Mouse (Mus musculus) heart, adult 2 months (tissue): ENCODE results near the gene Palm2. TPM values are rescaled to one million over a fixed set of nuclear protein-coding genes. Genes with fewer than 3 reads are reported as not detected.

Experiments
- DNase-seq, 2 experiments: peaks; one replicate each; pipeline ENCODE4 v3.0.0; 2021
- H3K27ac ChIP-seq: fragments of 200-600 bp; 2 replicates; pipeline ENCODE4 v1.8.1; 2022
- H3K27me3 ChIP-seq: fragments of 200-500 bp; 2 replicates; pipeline ENCODE4 v1.6.1; 2012; ENCODE audit warnings: mild to moderate bottlenecking, low read length, inconsistent platforms, mixed read lengths; ENCODE audit not compliant: control insufficient read depth, insufficient read depth
- H3K36me3 ChIP-seq: fragments of 200-500 bp; 2 replicates; pipeline ENCODE4 v1.6.1; 2012; ENCODE audit warnings: low read length, inconsistent platforms; ENCODE audit not compliant: control insufficient read depth, insufficient read depth
- H3K4me1 ChIP-seq: fragments of 200-500 bp; 2 replicates; pipeline ENCODE4 v1.6.1; 2011; ENCODE audit warnings: low read length; ENCODE audit not compliant: control insufficient read depth, insufficient read depth
- H3K4me3 ChIP-seq: fragments of 200-600 bp; 2 replicates; pipeline ENCODE4 v1.8.1; 2022
- H3K79me2 ChIP-seq: fragments of 200-500 bp; replicated peaks from 2 replicates; pipeline ENCODE4 v1.6.1; 2012; ENCODE audit warnings: mild to moderate bottlenecking, inconsistent platforms, low read length, moderate library complexity, mixed read lengths; ENCODE audit not compliant: control insufficient read depth, insufficient read depth
- H3K9ac ChIP-seq: fragments of 200-500 bp; 2 replicates; pipeline ENCODE4 v1.6.1; 2012; ENCODE audit warnings: low read depth, mild to moderate bottlenecking, control low read depth, inconsistent platforms, low read length, mixed read lengths
- CTCF ChIP-seq: fragments of 200-600 bp; IDR thresholded peaks from 2 replicates; pipeline ENCODE4 v1.8.1; 2022; ENCODE audit warnings: antibody characterized with exemption, mild to moderate bottlenecking, moderate library complexity
- EP300 ChIP-seq: fragments of 200-500 bp; IDR thresholded peaks from 2 replicates; pipeline ENCODE4 v1.6.1; 2011; ENCODE audit warnings: low read depth, low read length, control low read depth; ENCODE audit not compliant: insufficient read depth
- POLR2A ChIP-seq: fragments of 200-500 bp; IDR thresholded peaks from 2 replicates; pipeline ENCODE4 v1.6.1; 2011; ENCODE audit warnings: mild to moderate bottlenecking, low read depth, low read length, control low read depth; ENCODE audit not compliant: insufficient read depth
- WGBS: fragments of 180-500 bp; shearing (Covaris S2); methylation state at CpG from one replicate; pipeline ENCODE4 v1.1.7; 2018; 5-methylcytosine and 5-hydroxymethylcytosine counted together
- intact Hi-C: fragments of 180-260 bp; cut with DNase I; formaldehyde crosslinking; loops from one replicate; pipeline ENCODE4 v1.15.1; 2025
- polyA plus RNA-seq: library from polyadenylated mRNA; depleted of rRNA; stranded (reverse); fragments of >200 nt; gene quantifications from 2 replicates; pipeline ENCODE4 v1.2.3, GENCODE M21; 2012
- total RNA-seq, 2 experiments: library from RNA; stranded (reverse); gene quantifications; 2 replicates each; pipeline ENCODE4 v1.2.3; 2021

The Palm2 gene
- total and polyA plus RNA-seq, 3 experiments = 0.33 to 13.2 (median 9.9) TPM

DNA sequence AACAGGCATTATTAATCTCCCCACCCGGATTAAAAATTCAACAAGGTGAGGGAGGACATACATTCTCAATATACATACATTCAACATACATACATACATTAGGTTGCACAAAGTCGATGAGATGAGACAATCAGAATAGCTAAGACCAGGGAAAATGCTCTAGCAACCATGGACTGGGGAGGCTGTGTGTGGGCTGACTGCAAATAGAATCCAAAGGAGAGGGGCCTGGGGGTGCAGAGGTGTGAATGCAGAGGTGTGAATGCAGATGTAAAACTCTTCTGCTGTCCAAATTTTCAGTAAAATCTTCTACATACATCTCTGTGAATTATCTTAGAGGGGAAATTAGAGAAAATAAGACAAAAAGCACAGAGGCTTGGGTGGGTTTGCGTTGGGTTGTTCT, 253.5 kb downstream of the Palm2 start:
- no peak for DNase-seq
- H3K4me3 ChIP-seq = no peak overlapping the region
- H3K27me3 ChIP-seq = no peaks in the 10 kb centered on the region
- H3K79me2 ChIP-seq = no peaks in the 10 kb centered on the region
- peak overlapping the region; percentile 62 for H3K27ac ChIP-seq
- TF ChIP-seq EP300 = no peak
- no peak for TF ChIP-seq POLR2A
- no peak for TF ChIP-seq CTCF
- H3K9ac ChIP-seq = no peak overlapping the region
- intact Hi-C loops = no loop called here
- 82% methylated on average over 3 of the region's 3 CpGs for WGBS
- peaks cover 4% of the 10 kb centered on the region for H3K4me1 ChIP-seq
- H3K36me3 ChIP-seq = no peaks in the 10 kb centered on the region; the same call in 1 of the 2 replicates

DNA sequence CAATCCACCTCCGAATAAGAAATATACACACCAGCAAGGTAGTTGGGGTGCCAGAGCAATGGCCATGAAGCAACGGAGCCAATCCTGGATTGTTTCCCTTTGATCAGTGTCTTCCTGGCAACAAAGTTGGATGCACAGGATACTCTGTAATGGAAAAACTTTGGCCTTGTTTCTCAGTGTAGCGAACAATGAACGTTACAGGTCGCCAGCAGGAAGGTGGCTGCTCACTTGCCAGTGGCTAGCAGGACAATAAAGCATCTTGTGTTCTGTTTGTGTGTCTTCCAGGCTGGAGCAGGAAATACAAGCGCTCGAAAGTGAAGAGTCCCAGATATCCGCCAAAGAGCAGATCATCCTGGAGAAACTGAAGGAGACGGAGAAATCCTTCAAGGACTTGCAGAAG, 254.1 kb downstream of the Palm2 start:
- peak in 1 of 2 experiments; percentile 54 for DNase-seq
- TF ChIP-seq CTCF = no peak
- TF ChIP-seq EP300 = peak; percentile 76; the same call in 1 of the 2 replicates
- Histone ChIP-seq H3K4me1 (peaks cover 2% of the 10 kb centered on the region), H3K9ac (no peak overlapping the region), H3K79me2 (no peaks in the 10 kb centered on the region), H3K27ac (peak overlapping the region; percentile 62), H3K36me3 (no peaks in the 10 kb centered on the region; the same call in 1 of the 2 replicates), H3K27me3 (no peaks in the 10 kb centered on the region), H3K4me3 (no peak overlapping the region)
- WGBS = 47% methylated on average over 9 of the region's 9 CpGs
- intact Hi-C loops = loop anchor here (1.0 kb wide), 1 partner anchor 9 kb away; no protein-coding TSS in a partner anchor

DNA sequence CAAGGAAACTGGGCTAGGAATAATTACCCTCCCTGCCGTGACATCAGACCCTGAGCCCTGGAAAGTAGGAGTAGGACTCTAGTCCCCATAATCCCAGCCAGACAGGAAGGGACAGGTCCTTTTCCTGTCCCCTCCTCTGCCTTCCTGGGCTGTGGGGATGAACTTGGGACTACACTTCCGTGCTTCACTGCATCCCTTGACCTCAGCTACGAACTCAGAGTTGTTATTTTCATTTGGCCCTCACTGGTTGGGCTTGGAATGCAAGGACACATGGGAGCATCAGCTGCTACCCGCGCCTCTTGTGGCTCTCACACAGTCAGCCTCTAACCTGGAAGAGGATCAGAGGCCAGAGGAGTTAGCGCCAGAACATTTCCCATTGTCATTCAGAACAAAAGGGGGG, 256.0 kb downstream of the Palm2 start:
- H3K79me2 ChIP-seq = no peaks in the 10 kb centered on the region

DNA sequence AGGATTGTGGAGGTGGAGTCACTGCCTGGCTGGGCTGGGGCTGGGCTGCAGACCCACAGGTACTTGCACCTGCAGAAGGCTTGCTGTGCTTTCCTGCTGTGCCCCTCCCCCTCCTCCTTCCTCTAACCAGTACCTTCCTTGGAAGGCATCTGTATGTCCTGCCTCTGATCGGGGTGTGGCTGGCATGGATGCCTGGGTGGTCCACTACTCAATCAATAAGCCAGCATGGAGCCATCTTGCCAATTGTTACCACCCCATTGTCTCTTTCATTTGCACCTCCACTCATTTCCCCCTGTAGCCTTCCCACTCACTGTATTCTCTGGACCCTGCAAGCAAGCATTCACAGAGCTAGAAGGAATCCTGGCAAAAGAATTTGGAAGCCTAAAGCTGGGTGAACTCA, 256.8 kb downstream of the Palm2 start:
- Histone ChIP-seq H3K4me3 (no peak overlapping the region), H3K79me2 (no peaks in the 10 kb centered on the region), H3K9ac (no peak overlapping the region), H3K27me3 (no peaks in the 10 kb centered on the region), H3K4me1 (peaks cover 4% of the 10 kb centered on the region), H3K36me3 (no peaks in the 10 kb centered on the region), H3K27ac (peak overlapping the region; percentile 62; the same call in 1 of the 2 replicates)
- 86% methylated on average over 1 of the region's 1 CpGs for WGBS
- intact Hi-C loops = loop anchor here (2.0 kb wide), 1 partner anchor 16 kb away; no protein-coding TSS in a partner anchor
- no peak for TF ChIP-seq POLR2A
- no peak for TF ChIP-seq EP300
- TF ChIP-seq CTCF = no peak
- DNase-seq = no peak

More for the DNA sequence above, 256.0 kb downstream of the Palm2 start:
- Histone ChIP-seq H3K27ac (peak overlapping the region; percentile 62), H3K4me1 (peaks cover 4% of the 10 kb centered on the region), H3K27me3 (no peaks in the 10 kb centered on the region), H3K36me3 (no peaks in the 10 kb centered on the region; the same call in 1 of the 2 replicates), H3K9ac (no peak overlapping the region), H3K4me3 (no peak overlapping the region)
- DNase-seq = peak; percentile 37 to 40
- 45% methylated on average over 6 of the region's 6 CpGs for WGBS
- intact Hi-C loops = loop anchor here (2.0 kb wide), 1 partner anchor 15 kb away; no protein-coding TSS in a partner anchor
- TF ChIP-seq CTCF (no peak), EP300 (peak; percentile 71; the same call in 1 of the 2 replicates)

DNA sequence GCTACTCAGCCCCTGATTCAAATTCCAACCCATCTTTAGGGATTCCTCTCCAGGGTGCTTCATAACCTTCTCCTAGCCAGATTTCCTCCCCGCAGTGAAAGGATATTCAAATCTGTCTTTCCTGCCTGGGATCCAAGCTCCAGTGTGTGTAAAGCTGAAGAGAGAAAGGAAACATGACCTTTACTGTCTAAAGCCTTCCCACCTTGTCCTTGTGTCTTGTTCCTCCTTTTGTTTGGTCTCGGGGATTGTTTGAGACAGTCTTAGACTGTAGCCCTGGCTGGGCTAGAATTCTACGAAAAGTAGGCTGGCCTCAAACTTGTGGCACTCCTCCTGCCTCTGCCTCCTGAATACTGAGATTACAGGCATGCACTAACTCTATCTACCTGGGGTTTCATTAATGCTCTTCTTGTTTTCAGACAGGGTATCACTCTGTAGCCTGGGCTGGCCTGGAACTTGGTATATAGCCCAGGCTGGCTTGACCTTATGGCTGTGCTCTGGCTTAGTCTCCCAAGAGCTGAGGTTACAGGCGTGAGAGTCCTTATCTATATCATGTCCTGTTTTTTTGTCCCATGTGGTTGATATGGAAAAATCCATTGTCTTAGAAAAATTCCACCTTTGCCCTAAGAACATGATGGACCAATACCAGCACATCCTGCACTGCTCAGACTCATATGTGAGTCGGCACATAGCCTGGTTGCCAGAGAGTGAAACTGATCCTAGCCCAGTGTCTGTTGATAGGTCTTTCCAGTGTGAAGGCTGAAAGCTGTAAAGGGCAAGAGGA, 260.5 kb downstream of the Palm2 start:
- Histone ChIP-seq H3K79me2 (no peaks in the 10 kb centered on the region), H3K27me3 (no peaks in the 10 kb centered on the region), H3K9ac (no peak overlapping the region), H3K27ac (peak overlapping the region; percentile 60), H3K36me3 (no peaks in the 10 kb centered on the region), H3K4me3 (no peak overlapping the region), H3K4me1 (peaks cover 4% of the 10 kb centered on the region)
- TF ChIP-seq EP300 (0 out of 2 replicates have a peak, but pooled peaks have one; percentile 24), POLR2A (no peak)
- WGBS = 43% methylated on average over 5 of the region's 5 CpGs
- no peak for DNase-seq
- intact Hi-C loops = no loop called here

DNA sequence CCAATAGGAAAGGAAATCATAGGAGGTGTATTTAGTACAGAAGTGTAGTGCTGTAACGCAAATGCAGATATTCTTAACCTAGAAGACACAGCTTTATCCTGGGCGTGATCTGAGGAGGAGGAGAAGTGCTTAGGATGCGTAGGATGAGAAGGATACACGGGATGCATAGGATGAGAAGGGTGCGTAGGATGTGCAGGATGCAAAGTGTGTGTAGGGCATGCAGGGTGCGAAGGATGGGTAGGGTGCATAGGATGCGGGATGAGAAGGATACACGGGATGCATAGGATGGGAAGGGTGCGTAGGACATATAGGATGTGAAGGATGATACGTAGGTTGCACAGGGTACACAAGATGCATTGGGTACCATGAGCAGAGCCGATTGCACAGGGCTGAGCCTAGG, 262.9 kb downstream of the Palm2 start:
- no peak overlapping the region for H3K4me3 ChIP-seq
- intact Hi-C loops = no loop called here
- H3K9ac ChIP-seq = no peak overlapping the region
- no peaks in the 10 kb centered on the region for H3K27me3 ChIP-seq
- TF ChIP-seq CTCF = no peak
- TF ChIP-seq POLR2A = no peak
- no peak for TF ChIP-seq EP300
- DNase-seq = no peak
- 97% methylated on average over 11 of the region's 11 CpGs for WGBS
- no peaks in the 10 kb centered on the region for H3K79me2 ChIP-seq
- H3K4me1 ChIP-seq = peaks cover 2% of the 10 kb centered on the region; the same call in 1 of the 2 replicates
- H3K36me3 ChIP-seq = no peaks in the 10 kb centered on the region
- H3K27ac ChIP-seq = no peak overlapping the region
